In genomic region chr16:57550817-57551216, GRCm38 (mm10) we compare ENCODE assay signal across 11 mouse cellular contexts. TPM values are rescaled to one million over a fixed set of nuclear protein-coding genes. Genes with fewer than 3 reads are reported as not detected.
A peak's percentile ranks its signal among the peaks of the same experiment; 100 is the strongest.
DNase-seq lines count a peak whose midpoint lies in the region; ATAC-seq lines count a peak whose summit lies in the region.
"Had no signal": no experiment of that assay in that cellular context is flagged by ENCODE, and none has a peak within 500 bp of the region (broad histone marks: within the 10 kb centered on the region; RNA-seq: fewer than 3 reads in every experiment).

No protein-coding gene starts in this region.

- H3K27ac ChIP-seq in kidney, embryonic 14.5 days (ENCODE audit: low read depth, low read length), result no peak overlapping the region
- H3K27ac ChIP-seq in limb, embryonic 12.5 days, result no peak overlapping the region
- H3K27ac ChIP-seq in midbrain, embryonic 11.5 days (ENCODE audit: low read depth, low read length), result no peak overlapping the region

- H3K4me2 ChIP-seq in kidney, embryonic 14.5 days (replicated peaks; ENCODE audit: low read depth, low read length), result peak overlapping the region; percentile 41
- H3K4me2 ChIP-seq in limb, embryonic 12.5 days, result peak overlapping the region; percentile 79
- no peak overlapping the region for H3K4me2 ChIP-seq in midbrain, embryonic 11.5 days

- ATAC-seq in kidney, embryonic 14.5 days (ENCODE audit: low FRiP score, low TSS enrichment), result no peak
- ATAC-seq in limb, embryonic 12.5 days (ENCODE audit: insufficient number of reproducible peaks, insufficient read depth, low FRiP score, low TSS enrichment, low read depth), result no peak
- no peak for ATAC-seq in megakaryocyte-erythroid progenitor cell, adult 5-6 weeks (replicated peaks; ENCODE audit: low FRiP score, low TSS enrichment, poor library complexity, severe bottlenecking)
- no peak for ATAC-seq in midbrain, embryonic 11.5 days (ENCODE audit: low FRiP score)

- H3K27me3 ChIP-seq in kidney, embryonic 14.5 days (ENCODE audit: control insufficient read depth, insufficient read depth, low read length), result no peaks in the 10 kb centered on the region
- no peaks in the 10 kb centered on the region for H3K27me3 ChIP-seq in limb, embryonic 12.5 days
- H3K27me3 ChIP-seq in midbrain, embryonic 11.5 days (ENCODE audit: control insufficient read depth, insufficient read depth, low read length), result no peaks in the 10 kb centered on the region

- H3K9ac ChIP-seq in kidney, embryonic 14.5 days (ENCODE audit: low read depth, low read length), result peak overlapping the region; percentile 50; the same call in 1 of the 2 replicates
- 0 out of 2 replicates have a peak overlapping the region, but pooled peaks have one; percentile 34 for H3K9ac ChIP-seq in limb, embryonic 12.5 days (replicated peaks)
- H3K9ac ChIP-seq in midbrain, embryonic 11.5 days (ENCODE audit: low read length), result no peak overlapping the region

- peak overlapping the region; percentile 26; the same call in 1 of the 2 replicates for H3K4me3 ChIP-seq in kidney, embryonic 14.5 days (ENCODE audit: low read length)
- peak overlapping the region; percentile 31 for H3K4me3 ChIP-seq in limb, embryonic 12.5 days (replicated peaks)
- no peak overlapping the region for H3K4me3 ChIP-seq in midbrain, embryonic 11.5 days (ENCODE audit: low read depth, low read length)

- peaks cover 2% of the 10 kb centered on the region; the same call in 1 of the 2 replicates for H3K4me1 ChIP-seq in kidney, embryonic 14.5 days (ENCODE audit: control insufficient read depth, insufficient read depth, low read length)
- peaks cover 28% of the 10 kb centered on the region for H3K4me1 ChIP-seq in limb, embryonic 12.5 days (replicated peaks)
- peaks cover 3% of the 10 kb centered on the region; the same call in 1 of the 2 replicates for H3K4me1 ChIP-seq in midbrain, embryonic 11.5 days (ENCODE audit: control insufficient read depth, insufficient read depth, low read length)

- H3K9me3 ChIP-seq in kidney, embryonic 14.5 days (ENCODE audit: control insufficient read depth, low read length), result no peaks in the 10 kb centered on the region
- H3K9me3 ChIP-seq in limb, embryonic 12.5 days, result no peaks in the 10 kb centered on the region
- H3K9me3 ChIP-seq in midbrain, embryonic 11.5 days (ENCODE audit: control insufficient read depth, low read length), result no peaks in the 10 kb centered on the region

- DNase-seq in kidney, postnatal 25 days, result no peak
- DNase-seq in NIH3T3 (ENCODE audit: low read depth), result peak; percentile 27
- DNase-seq in embryo, embryonic 11 days, result peak; percentile 56
- no peak for DNase-seq in midbrain, embryonic 11.5 days (ENCODE audit: low spot score, missing footprints)
- no peak for DNase-seq in adrenal gland, adult 18-20 months (ENCODE audit: low spot score in 2 of 2)
- DNase-seq: adrenal gland, postnatal 36 days; gastrocnemius, postnatal 10 days; midbrain, embryonic 14.5 days had no signal

- H3K36me3 ChIP-seq in kidney, embryonic 14.5 days (ENCODE audit: control insufficient read depth, insufficient read depth, low read length), result no peaks in the 10 kb centered on the region
- 0 out of 2 replicates have a peak, but pooled peaks cover 2% of the 10 kb centered on the region for H3K36me3 ChIP-seq in limb, embryonic 12.5 days
- H3K36me3 ChIP-seq in midbrain, embryonic 11.5 days (ENCODE audit: control insufficient read depth, insufficient read depth, low read length), result no peaks in the 10 kb centered on the region

- 11% methylated on average over 2 of the region's 2 CpGs for WGBS in kidney, embryonic 14.5 days
- WGBS in limb, embryonic 12.5 days, result 6% methylated on average over 2 of the region's 2 CpGs
- 66% methylated on average over 2 of the region's 2 CpGs for WGBS in midbrain, embryonic 11.5 days

RNA-seq across cellular contexts. Expression of gene Cmss1, which starts 55.8 kb away (rescaled TPM):
- polyA plus RNA-seq in kidney, embryonic 14.5 days (2014; fragmentation: Nextera tagmentation; extraction: Ambion mirVana), result 63.4 and 74.2 TPM in 2 replicates
- polyA plus RNA-seq in limb, embryonic 12.5 days (2016; fragmentation: Nextera tagmentation; extraction: Ambion mirVana), result 52.6 and 58.1 TPM in 2 replicates
- 55.3 and 73.6 TPM in 2 replicates for total RNA-seq in megakaryocyte-erythroid progenitor cell, adult 5-6 weeks (2014; fragmentation: Nextera tagmentation)
- 135 and 155 TPM in 2 replicates for total RNA-seq in megakaryocyte-erythroid progenitor cell, adult 5-6 weeks (2017)
- polyA plus RNA-seq in midbrain, embryonic 11.5 days (2014; fragmentation: Nextera tagmentation; extraction: Ambion mirVana), result 54.8 and 56.3 TPM in 2 replicates
- 10 to 100 TPM; 15.0 to 16.9 TPM for total RNA-seq in adrenal gland, adult 18-20 months (2021)

Comparison
In these comparisons a context has a peak if more than half of its experiments do, and no peak if none do; other contexts are left out.
1. DNase-seq: peak in NIH3T3 (single experiment) and embryo, embryonic 11 days (single experiment); none in kidney, postnatal 25 days (0 of 2), midbrain, embryonic 11.5 days (single experiment) and adrenal gland, adult 18-20 months (0 of 2).